Mouse (Mus musculus) mouse embryonic stem cell (cell line): ENCODE results near the gene Ankrd50.

Experiments used
- in situ Hi-C, 2 experiments: fragments of 300-500 bp; cut with MboI; formaldehyde crosslinking; loops; 1 replicate in 1 of 2; 3 replicates in 1 of 2; pipeline ENCODE4 v1.14.3; 2019 to 2020; ENCODE audit warnings: low sequenced_read_pairs in 2 of 2, low pct_unique_long_range_greater_than_20kb in 1 of 2, mixed read lengths in 1 of 2; ENCODE audit not compliant: unreplicated experiment in 1 of 2

The Ankrd50 gene

GRCm38 (mm10) chr3:38423966-38424365, 60.7 kb downstream of the Ankrd50 start:
- in situ Hi-C loops = no loop called here

GRCm38 (mm10) chr3:38419896-38420295, 64.7 kb downstream of the Ankrd50 start:
- in situ Hi-C loops = no loop called here

GRCm38 (mm10) chr3:38415292-38415930, 69.2 kb downstream of the Ankrd50 start:
- in situ Hi-C loops = no loop called here
